Mouse (Mus musculus) embryonic stem cell, embryonic (primary cell): ENCODE results near the gene Ccdc148.

Experiments
- CTCF ChIA-PET, 4 experiments: fragments of 300-600 bp in 2 of 4; fragments of 350-600 bp in 2 of 4; sonication (Branson Sonifier 250); formaldehyde crosslinking; loops; one replicate each; lab custom pipeline; 2022; ENCODE audit warnings: inconsistent platforms in 2 of 4; lab: Charles Lee
- POLR2A ChIA-PET, 4 experiments: fragments of 300-600 bp in 2 of 4; fragments of 350-600 bp in 2 of 4; sonication (Branson Sonifier 250); formaldehyde crosslinking; loops; one replicate each; lab custom pipeline; 2022; ENCODE audit warnings: antibody characterized with exemption in 4 of 4, inconsistent platforms in 1 of 4; lab: Charles Lee

Ccdc148 gene

GRCm38 (mm10) chr2:58786681-58787080 lies 373.8 kb downstream of the Ccdc148 start:
- POLR2A ChIA-PET = interaction anchor here in 1 of 4 experiments (0.9 to 1.1 kb wide), 2 partner anchors 8 to 11 kb away, joined by 3 read pairs; no protein-coding TSS in a partner anchor
- CTCF ChIA-PET = no interaction called here

DNA sequence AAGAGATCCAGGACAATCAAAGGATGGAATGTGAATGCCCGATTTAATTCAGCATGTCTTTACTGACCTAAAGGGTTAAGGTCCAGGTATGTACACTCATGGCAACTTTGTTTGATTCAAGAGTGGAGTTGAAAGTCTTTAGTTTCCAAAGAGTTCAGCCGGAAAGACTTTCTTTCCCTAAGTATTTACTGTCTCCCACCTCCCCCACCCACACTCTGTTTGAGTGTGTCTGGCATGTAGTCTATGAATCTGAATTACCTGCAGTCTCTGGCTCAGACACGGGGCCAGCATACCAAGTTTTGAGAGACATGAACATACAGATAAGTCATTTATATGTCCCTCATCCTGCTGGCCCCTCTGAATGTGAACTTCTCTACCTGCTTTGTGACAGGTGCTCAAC lies 374.3 kb downstream of the Ccdc148 start:
- CTCF ChIA-PET = no interaction called here
- POLR2A ChIA-PET = interaction anchor here in 1 of 4 experiments (1.1 kb wide), 1 partner anchor 9 kb away, joined by 3 read pairs; no protein-coding TSS in a partner anchor

GRCm38 (mm10) chr2:58783526-58783925 lies 377.0 kb downstream of the Ccdc148 start:
- ChIA-PET CTCF (no interaction called here), POLR2A (interaction anchor here in 1 of 4 experiments (0.5 kb wide), 1 partner anchor 252 kb away, joined by 3 read pairs; no protein-coding TSS in a partner anchor)

GRCm38 (mm10) chr2:58778986-58779495 lies 381.4 kb downstream of the Ccdc148 start:
- ChIA-PET POLR2A (no interaction called here), CTCF (no interaction called here)

DNA sequence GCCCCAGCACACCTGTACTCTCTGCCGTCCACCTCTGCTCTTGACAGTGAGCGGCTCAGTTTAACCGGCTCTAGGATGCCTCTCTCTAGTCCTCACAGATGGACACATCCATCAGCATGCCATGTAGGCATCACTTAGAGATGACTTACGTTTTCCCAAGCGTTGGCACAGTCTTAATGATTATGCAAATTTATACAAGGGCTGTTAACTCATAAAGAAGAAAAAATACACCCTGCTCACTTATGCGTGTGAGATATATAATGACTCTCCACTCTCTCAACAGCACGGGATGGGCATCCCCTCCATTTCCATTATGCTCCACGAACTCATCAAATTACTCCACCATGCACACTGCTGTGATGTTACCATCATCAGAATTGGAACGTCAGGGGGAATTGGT lies 386.6 kb downstream of the Ccdc148 start:
- ChIA-PET POLR2A (no interaction called here), CTCF (no interaction called here)
